Mouse (Mus musculus): ENCODE data around the gene Il27ra. TPM values are rescaled to one million over a fixed set of nuclear protein-coding genes. Genes with fewer than 3 reads are reported as not detected.
A peak's percentile ranks its signal among the peaks of the same experiment; 100 is the strongest.

Il27ra gene
- polyA plus RNA-seq, 2 experiments = 0.32 to 0.70 TPM

- no peaks in the 10 kb centered on the region for H3K9me3 ChIP-seq (ENCODE audit: control insufficient read depth, low read length)
- peak within 1 kb of the TSS; percentile 97 for H3K27ac ChIP-seq
- TF ChIP-seq EP300 (IDR thresholded peaks at IDR 0.05; ENCODE audit: low read depth) = peak; percentile 30; the same call in 1 of the 2 replicates
- peak; percentile 24; the same call in 1 of the 2 replicates for TF ChIP-seq CTCF (IDR thresholded peaks at IDR 0.05; ENCODE audit: low read depth)
- no peaks in the 10 kb centered on the region for H3K36me3 ChIP-seq (replicated peaks; ENCODE audit: control insufficient read depth, insufficient read depth, low read depth)
- peak; percentile 99 for DNase-seq (ENCODE audit: low read depth in 3 of 3, low spot score in 3 of 3)
- WGBS (ENCODE audit: insufficient replicate concordance) = under 1% methylated on average over 51 of the region's 51 CpGs
- no peaks in the 10 kb centered on the region for H3K27me3 ChIP-seq (ENCODE audit: control insufficient read depth, insufficient read depth, low read length)
- peak; percentile 95 for ATAC-seq (ENCODE audit: insufficient read depth)
- H3K9ac ChIP-seq (replicated peaks) = peak within 1 kb of the TSS; percentile 93
- peak within 1 kb of the TSS; percentile 95 for H3K4me2 ChIP-seq (ENCODE audit: low read depth)
- H3K4me3 ChIP-seq (ENCODE audit: insufficient read depth in 1 of 2, low read depth in 2 of 2, low read length in 2 of 2) = peak within 1 kb of the TSS; percentile 76 to 91
- peaks cover 0 to 22% of the 10 kb centered on the region in 2 experiments for H3K4me1 ChIP-seq (replicated peaks; ENCODE audit: control insufficient read depth in 2 of 2, insufficient read depth in 2 of 2, low read length in 1 of 2)
Measured at GRCm38 (mm10) chr8:84066291-84066930, 24.0 kb upstream of the Il27ra start, which contains the start of gene Rfx1. Rfx1 (plus strand) TSS chr8:84066834.

- Histone ChIP-seq H3K9ac (replicated peaks) (peak overlapping the region; percentile 85), H3K4me1 (replicated peaks; ENCODE audit: control insufficient read depth in 2 of 2, insufficient read depth in 2 of 2, low read length in 1 of 2) (peaks cover 0 to 24% of the 10 kb centered on the region in 2 experiments), H3K4me2 (ENCODE audit: low read depth) (peak overlapping the region; percentile 95), H3K9me3 (ENCODE audit: control insufficient read depth, low read length) (no peaks in the 10 kb centered on the region), H3K4me3 (ENCODE audit: insufficient read depth in 1 of 2, low read depth in 2 of 2, low read length in 2 of 2) (peak overlapping the region; percentile 76 to 91), H3K27me3 (ENCODE audit: control insufficient read depth, insufficient read depth, low read length) (no peaks in the 10 kb centered on the region), H3K27ac (peak overlapping the region; percentile 97), H3K36me3 (replicated peaks; ENCODE audit: control insufficient read depth, insufficient read depth, low read depth) (no peaks in the 10 kb centered on the region)
- 23% methylated on average over 5 of the region's 5 CpGs for WGBS (ENCODE audit: insufficient replicate concordance)
- TF ChIP-seq EP300 (IDR thresholded peaks at IDR 0.05; ENCODE audit: low read depth) (no peak), CTCF (IDR thresholded peaks at IDR 0.05; ENCODE audit: low read depth) (no peak)
- no peak for DNase-seq (ENCODE audit: low read depth in 3 of 3, low spot score in 3 of 3)
- no peak for ATAC-seq (ENCODE audit: insufficient read depth)
Measured at GRCm38 (mm10) chr8:84065457-84066072, 23.2 kb upstream of the Il27ra start.

GRCm38 (mm10) chr8:84065037-84065436 lies 22.6 kb upstream of the Il27ra start, which contains the start of gene Gm10643:
Gm10643 (minus strand) TSS chr8:84065137.
- no peak for TF ChIP-seq CTCF (IDR thresholded peaks at IDR 0.05; ENCODE audit: low read depth)
- no peak for TF ChIP-seq EP300 (IDR thresholded peaks at IDR 0.05; ENCODE audit: low read depth)
- no peaks in the 10 kb centered on the region for H3K36me3 ChIP-seq (replicated peaks; ENCODE audit: control insufficient read depth, insufficient read depth, low read depth)
- no peaks in the 10 kb centered on the region for H3K9me3 ChIP-seq (ENCODE audit: control insufficient read depth, low read length)
- H3K4me3 ChIP-seq (ENCODE audit: insufficient read depth in 1 of 2, low read depth in 2 of 2, low read length in 2 of 2) = peak within 1 kb of the TSS; percentile 76 to 91
- 79% methylated on average over 1 of the region's 1 CpGs for WGBS (ENCODE audit: insufficient replicate concordance)
- DNase-seq (ENCODE audit: low read depth in 3 of 3, low spot score in 3 of 3) (no peak), ATAC-seq (ENCODE audit: insufficient read depth) (no peak)
- H3K9ac ChIP-seq (replicated peaks) = peak within 1 kb of the TSS; percentile 85
- H3K4me2 ChIP-seq (ENCODE audit: low read depth) = peak within 1 kb of the TSS; percentile 95
- H3K27me3 ChIP-seq (ENCODE audit: control insufficient read depth, insufficient read depth, low read length) = no peaks in the 10 kb centered on the region
- peaks cover 0 to 29% of the 10 kb centered on the region in 2 experiments for H3K4me1 ChIP-seq (replicated peaks; ENCODE audit: control insufficient read depth in 2 of 2, insufficient read depth in 2 of 2, low read length in 1 of 2)
- peak within 1 kb of the TSS; percentile 97 for H3K27ac ChIP-seq

- Histone ChIP-seq H3K36me3 (replicated peaks; ENCODE audit: control insufficient read depth, insufficient read depth, low read depth) (no peaks in the 10 kb centered on the region), H3K9me3 (ENCODE audit: control insufficient read depth, low read length) (no peaks in the 10 kb centered on the region), H3K27ac (no peak overlapping the region), H3K9ac (replicated peaks) (no peak overlapping the region), H3K4me2 (ENCODE audit: low read depth) (no peak overlapping the region), H3K4me1 (replicated peaks; ENCODE audit: control insufficient read depth in 2 of 2, insufficient read depth in 2 of 2, low read length in 1 of 2) (peaks cover 0 to 25% of the 10 kb centered on the region in 2 experiments), H3K27me3 (ENCODE audit: control insufficient read depth, insufficient read depth, low read length) (no peaks in the 10 kb centered on the region), H3K4me3 (ENCODE audit: insufficient read depth in 1 of 2, low read depth in 2 of 2, low read length in 2 of 2) (no peak overlapping the region)
- 26% methylated on average over 8 of the region's 8 CpGs for WGBS (ENCODE audit: insufficient replicate concordance)
- TF ChIP-seq EP300 (IDR thresholded peaks at IDR 0.05; ENCODE audit: low read depth) = no peak
- no peak for TF ChIP-seq CTCF (IDR thresholded peaks at IDR 0.05; ENCODE audit: low read depth)
- ATAC-seq (ENCODE audit: insufficient read depth) (no peak), DNase-seq (ENCODE audit: low read depth in 3 of 3, low spot score in 3 of 3) (no peak)
Measured at GRCm38 (mm10) chr8:84063861-84064610, 21.6 kb upstream of the Il27ra start.

Measured in liver, embryonic 14.5 days (tissue).